Mouse (Mus musculus): ENCODE measurements at regions not wholly inside any gene's neighbourhood (a gene's known extent, or its start where the extent isn't known, plus 50 kb on each side); places are given as distances from the start of the nearest gene placed in this dataset.

DNA sequence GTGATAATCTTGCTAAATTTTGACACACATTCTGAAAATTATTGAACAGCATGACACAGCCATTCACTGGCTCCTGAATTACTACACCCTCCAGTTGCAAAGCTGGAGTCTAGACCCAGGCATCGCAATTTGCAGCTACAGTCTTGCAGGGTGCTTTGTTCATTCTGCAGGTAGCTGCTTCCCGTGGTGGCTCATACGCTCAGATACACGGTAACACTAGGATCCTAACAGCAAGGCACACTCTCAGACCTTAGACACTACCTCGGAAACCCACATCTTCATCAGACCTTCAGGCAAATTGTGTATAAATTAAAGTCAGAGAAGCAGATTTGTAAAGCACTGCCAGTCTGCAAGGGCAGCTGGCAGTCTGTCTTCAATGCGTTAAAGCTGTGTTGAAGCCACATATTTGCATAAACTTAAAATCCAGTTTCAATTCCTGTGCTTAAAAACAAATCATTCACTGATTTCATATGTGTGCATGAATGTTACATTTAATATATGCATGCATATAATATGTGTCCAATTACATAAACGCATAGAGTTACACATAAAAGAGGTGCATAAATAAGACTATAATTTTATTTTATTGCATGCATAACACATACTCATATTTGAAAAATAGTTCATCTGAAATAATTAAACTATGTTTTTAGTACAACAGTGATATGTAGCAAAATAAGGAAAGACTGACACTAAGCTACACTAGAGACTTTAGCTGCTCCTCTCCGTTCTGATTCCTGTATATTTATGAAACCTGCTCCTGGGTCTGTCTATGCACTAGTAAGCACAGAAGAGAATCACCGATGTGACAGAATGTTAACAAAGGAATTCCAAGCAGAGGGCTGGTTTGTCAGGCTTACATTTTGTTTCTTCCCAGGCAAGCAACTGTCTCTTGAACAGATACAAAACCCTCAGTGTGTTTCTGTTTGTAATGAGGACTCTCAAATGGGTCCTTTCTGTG is 227.5 kb upstream of the Itga1 start:
- Histone ChIP-seq H3K4me1 (ENCODE audit: control insufficient read depth, insufficient read depth, low read length) (no peaks in the 10 kb centered on the region), H3K36me3 (ENCODE audit: control insufficient read depth, insufficient read depth, low read length) (no peaks in the 10 kb centered on the region), H3K27ac (no peak overlapping the region), H3K79me2 (replicated peaks; ENCODE audit: control insufficient read depth, insufficient read depth, low read length) (no peaks in the 10 kb centered on the region), H3K27me3 (ENCODE audit: control insufficient read depth, insufficient read depth, low read length) (no peaks in the 10 kb centered on the region), H3K4me3 (no peak overlapping the region), H3K9ac (ENCODE audit: low read depth, low read length) (no peak overlapping the region)
- no peak for TF ChIP-seq POLR2A (IDR thresholded peaks at IDR 0.05; ENCODE audit: insufficient read depth, low read depth, low read length)
- no peak for TF ChIP-seq CTCF (IDR thresholded peaks at IDR 0.05)
- TF ChIP-seq EP300 (IDR thresholded peaks at IDR 0.05; ENCODE audit: insufficient read depth, low read depth, low read length): no peak
- WGBS: 84% methylated on average over 9 of the region's 9 CpGs
- no peak for DNase-seq
- intact Hi-C loops (cut with DNase I): no loop called here

DNA sequence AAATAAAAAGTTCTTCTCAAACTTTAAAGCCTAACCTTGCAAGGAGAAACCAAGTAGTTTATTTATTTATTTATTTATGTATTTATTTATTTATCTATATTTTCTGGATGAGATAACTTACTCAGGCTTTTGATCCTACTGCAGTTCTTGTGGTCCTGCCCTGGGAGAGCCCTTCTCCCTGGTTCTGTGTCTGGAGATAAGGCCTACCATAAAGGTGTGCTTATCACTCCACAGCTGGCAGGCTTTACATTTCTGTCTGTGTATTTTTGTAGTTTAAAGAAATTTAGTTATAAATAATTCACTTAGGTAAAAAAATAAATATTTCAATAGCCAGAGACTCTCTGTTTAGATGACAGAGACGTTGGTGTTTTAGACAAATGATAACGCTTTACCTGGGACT is 224.5 kb upstream of the Itga1 start:
- no peaks in the 10 kb centered on the region for H3K36me3 ChIP-seq (ENCODE audit: control insufficient read depth, insufficient read depth, low read length)
- DNase-seq: no peak
- H3K9ac ChIP-seq (ENCODE audit: low read depth, low read length): no peak overlapping the region
- H3K79me2 ChIP-seq (replicated peaks; ENCODE audit: control insufficient read depth, insufficient read depth, low read length): no peaks in the 10 kb centered on the region
- H3K4me3 ChIP-seq: no peak overlapping the region
- H3K27ac ChIP-seq: no peak overlapping the region
- H3K27me3 ChIP-seq (ENCODE audit: control insufficient read depth, insufficient read depth, low read length): no peaks in the 10 kb centered on the region
- TF ChIP-seq POLR2A (IDR thresholded peaks at IDR 0.05; ENCODE audit: insufficient read depth, low read depth, low read length) (no peak), CTCF (IDR thresholded peaks at IDR 0.05) (no peak), EP300 (IDR thresholded peaks at IDR 0.05; ENCODE audit: insufficient read depth, low read depth, low read length) (no peak)
- WGBS: 84% methylated on average over 2 of the region's 2 CpGs
- H3K4me1 ChIP-seq (ENCODE audit: control insufficient read depth, insufficient read depth, low read length): no peaks in the 10 kb centered on the region
- intact Hi-C loops (cut with DNase I): no loop called here

DNA sequence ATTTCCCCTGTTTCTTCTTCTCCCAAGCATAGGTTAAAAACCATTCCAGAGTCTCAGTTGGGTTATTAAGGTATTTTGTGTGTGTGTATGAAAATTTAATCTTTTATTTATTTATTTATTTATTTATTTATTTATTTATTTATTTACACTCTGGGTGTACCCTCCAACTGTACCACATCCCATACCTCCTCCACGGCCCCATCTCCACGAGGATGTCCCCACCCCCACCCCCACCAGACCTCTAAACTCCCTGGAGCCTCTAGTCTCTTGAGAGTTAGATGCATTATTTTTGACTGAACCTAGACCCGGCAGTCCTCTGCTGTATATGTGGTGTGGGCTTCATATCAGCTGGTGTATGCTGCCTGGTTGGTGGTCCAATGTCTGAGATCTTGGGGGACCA is 214.9 kb upstream of the Itga1 start:
- H3K4me3 ChIP-seq: no peak overlapping the region
- no peak for DNase-seq
- H3K36me3 ChIP-seq (ENCODE audit: control insufficient read depth, insufficient read depth, low read length): no peaks in the 10 kb centered on the region
- intact Hi-C loops (cut with DNase I): no loop called here
- H3K27me3 ChIP-seq (ENCODE audit: control insufficient read depth, insufficient read depth, low read length): no peaks in the 10 kb centered on the region
- H3K79me2 ChIP-seq (replicated peaks; ENCODE audit: control insufficient read depth, insufficient read depth, low read length): no peaks in the 10 kb centered on the region
- WGBS: 60% methylated on average over 3 of the region's 3 CpGs
- H3K4me1 ChIP-seq (ENCODE audit: control insufficient read depth, insufficient read depth, low read length): no peaks in the 10 kb centered on the region
- H3K27ac ChIP-seq: no peak overlapping the region
- H3K9ac ChIP-seq (ENCODE audit: low read depth, low read length): no peak overlapping the region
- TF ChIP-seq CTCF (IDR thresholded peaks at IDR 0.05) (no peak), EP300 (IDR thresholded peaks at IDR 0.05; ENCODE audit: insufficient read depth, low read depth, low read length) (no peak), POLR2A (IDR thresholded peaks at IDR 0.05; ENCODE audit: insufficient read depth, low read depth, low read length) (no peak)

DNA sequence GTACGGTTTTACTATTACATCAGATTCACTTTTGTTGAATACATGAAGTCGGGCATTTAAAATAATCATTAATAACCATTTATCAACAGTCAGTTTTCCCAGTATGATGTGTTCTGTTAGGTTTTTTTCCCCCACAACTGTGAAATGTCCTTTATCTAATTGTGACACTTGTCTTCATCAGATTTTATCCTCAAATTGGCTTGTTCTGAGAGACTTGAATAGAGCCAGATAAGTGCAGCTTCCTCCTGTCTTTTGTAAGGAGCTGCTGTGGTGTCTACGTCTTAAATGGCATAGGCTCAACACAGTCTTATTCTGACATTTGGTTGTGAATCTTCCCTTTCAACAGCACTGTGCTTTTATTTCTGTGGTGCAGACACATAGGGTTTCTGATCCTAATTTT is 206.8 kb upstream of the Itga1 start:
- no peaks in the 10 kb centered on the region for H3K79me2 ChIP-seq (replicated peaks; ENCODE audit: control insufficient read depth, insufficient read depth, low read length)
- no peaks in the 10 kb centered on the region for H3K4me1 ChIP-seq (ENCODE audit: control insufficient read depth, insufficient read depth, low read length)
- no peaks in the 10 kb centered on the region for H3K36me3 ChIP-seq (ENCODE audit: control insufficient read depth, insufficient read depth, low read length)
- TF ChIP-seq POLR2A (IDR thresholded peaks at IDR 0.05; ENCODE audit: insufficient read depth, low read depth, low read length): no peak
- TF ChIP-seq EP300 (IDR thresholded peaks at IDR 0.05; ENCODE audit: insufficient read depth, low read depth, low read length): no peak
- no peak for TF ChIP-seq CTCF (IDR thresholded peaks at IDR 0.05)
- 65% methylated on average over 3 of the region's 3 CpGs for WGBS
- no peak overlapping the region for H3K27ac ChIP-seq
- no peak for DNase-seq
- no peak overlapping the region for H3K9ac ChIP-seq (ENCODE audit: low read depth, low read length)
- intact Hi-C loops (cut with DNase I): no loop called here
- H3K27me3 ChIP-seq (ENCODE audit: control insufficient read depth, insufficient read depth, low read length): no peaks in the 10 kb centered on the region
- no peak overlapping the region for H3K4me3 ChIP-seq

DNA sequence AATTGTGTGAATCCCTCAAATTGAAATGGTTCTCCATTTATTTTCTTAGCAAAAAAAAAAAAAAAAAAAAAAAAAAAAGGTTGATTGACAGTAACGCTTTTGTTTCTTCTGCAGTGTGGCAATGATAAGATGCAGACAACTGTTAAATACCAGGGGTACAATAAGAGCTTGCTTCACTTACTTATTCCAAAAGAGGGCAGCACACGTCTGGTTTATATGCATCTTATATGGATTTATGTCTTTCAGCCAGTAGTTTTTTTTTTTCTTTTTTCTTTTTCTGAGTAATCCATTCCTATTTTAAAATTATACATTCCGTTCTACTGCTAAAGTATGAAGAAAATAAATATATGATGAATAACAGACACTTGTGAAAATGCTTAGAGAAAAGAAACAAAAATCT is 185.6 kb upstream of the Itga1 start:
- TF ChIP-seq CTCF (IDR thresholded peaks at IDR 0.05) (peak; percentile 47), EP300 (IDR thresholded peaks at IDR 0.05; ENCODE audit: insufficient read depth, low read depth, low read length) (no peak)
- Histone ChIP-seq H3K4me1 (ENCODE audit: control insufficient read depth, insufficient read depth, low read length) (no peaks in the 10 kb centered on the region), H3K27me3 (ENCODE audit: control insufficient read depth, insufficient read depth, low read length) (no peaks in the 10 kb centered on the region), H3K79me2 (replicated peaks; ENCODE audit: control insufficient read depth, insufficient read depth, low read length) (no peaks in the 10 kb centered on the region), H3K27ac (no peak overlapping the region), H3K36me3 (ENCODE audit: control insufficient read depth, insufficient read depth, low read length) (no peaks in the 10 kb centered on the region), H3K4me3 (no peak overlapping the region), H3K9ac (ENCODE audit: low read depth, low read length) (no peak overlapping the region)
- intact Hi-C loops (cut with DNase I): no loop called here
- WGBS: 25% methylated on average over 3 of the region's 3 CpGs
- DNase-seq: no peak

DNA sequence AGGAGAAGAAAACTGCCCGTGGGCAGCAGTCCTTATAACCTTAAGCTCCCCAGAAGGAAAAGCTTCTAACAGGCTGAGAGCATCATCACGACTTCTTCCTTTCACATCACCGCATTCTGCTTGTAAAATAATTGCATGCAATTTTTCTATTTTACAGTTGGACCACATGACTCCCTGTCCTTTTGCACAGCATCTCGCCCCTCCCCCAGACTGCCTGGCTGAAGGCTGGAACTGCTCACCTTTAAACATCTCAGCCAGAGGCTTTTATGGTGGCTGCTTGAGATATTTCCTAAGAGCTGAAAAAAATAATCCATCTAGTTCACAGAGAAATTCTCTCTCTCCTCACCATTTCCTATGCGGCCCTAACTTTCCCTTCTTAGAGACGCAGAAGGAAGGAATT is 164.4 kb upstream of the Itga1 start:
- H3K36me3 ChIP-seq (ENCODE audit: control insufficient read depth, insufficient read depth, low read length): no peaks in the 10 kb centered on the region
- WGBS: 72% methylated on average over 6 of the region's 6 CpGs
- intact Hi-C loops (cut with DNase I): no loop called here

More for the DNA sequence above, 164.4 kb upstream of the Itga1 start:
- no peak overlapping the region for H3K9ac ChIP-seq (ENCODE audit: low read depth, low read length)
- no peak overlapping the region for H3K4me3 ChIP-seq
- TF ChIP-seq CTCF (IDR thresholded peaks at IDR 0.05) (no peak), POLR2A (IDR thresholded peaks at IDR 0.05; ENCODE audit: insufficient read depth, low read depth, low read length) (no peak), EP300 (IDR thresholded peaks at IDR 0.05; ENCODE audit: insufficient read depth, low read depth, low read length) (no peak)
- no peak for DNase-seq
- H3K27me3 ChIP-seq (ENCODE audit: control insufficient read depth, insufficient read depth, low read length): no peaks in the 10 kb centered on the region
- H3K79me2 ChIP-seq (replicated peaks; ENCODE audit: control insufficient read depth, insufficient read depth, low read length): no peaks in the 10 kb centered on the region
- H3K27ac ChIP-seq: no peak overlapping the region
- H3K4me1 ChIP-seq (ENCODE audit: control insufficient read depth, insufficient read depth, low read length): no peaks in the 10 kb centered on the region
